Mouse (Mus musculus) midbrain, embryonic 16.5 days (tissue): ENCODE results near the gene Rnf169. TPM values are rescaled to one million over a fixed set of nuclear protein-coding genes. Genes with fewer than 3 reads are reported as not detected.

Experiments used
- ATAC-seq: fragments of 200-750 bp; cut with Nextera tagmentation; 2 replicates; pipeline ENCODE4 v1.8.0; 2017; ENCODE audit warnings: moderate TSS enrichment
- H3K27ac ChIP-seq: fragments of 300-500 bp; sonication (generic); 2 replicates; pipeline ENCODE4 v1.5.1; 2014; ENCODE audit warnings: mild to moderate bottlenecking, low read length, mixed read lengths
- H3K27me3 ChIP-seq: fragments of 300-500 bp; sonication (generic); 2 replicates; pipeline ENCODE4 v1.6.1; 2014; ENCODE audit warnings: low read depth, low read length, mixed read lengths; ENCODE audit not compliant: control insufficient read depth, insufficient read depth
- H3K36me3 ChIP-seq: fragments of 300-500 bp; sonication (generic); 2 replicates; pipeline ENCODE4 v1.6.1; 2014; ENCODE audit warnings: mild to moderate bottlenecking, low read length, moderate library complexity, mixed read lengths; ENCODE audit not compliant: control insufficient read depth, insufficient read depth
- H3K4me1 ChIP-seq: fragments of 300-500 bp; sonication (generic); 2 replicates; pipeline ENCODE4 v1.6.1; 2014; ENCODE audit warnings: mild to moderate bottlenecking, low read length, mixed read lengths; ENCODE audit not compliant: control insufficient read depth, insufficient read depth
- H3K4me2 ChIP-seq: fragments of 300-500 bp; sonication (generic); 2 replicates; pipeline ENCODE4 v1.6.1; 2014; ENCODE audit warnings: mild to moderate bottlenecking, low read length, mixed read lengths
- H3K4me3 ChIP-seq: fragments of 300-500 bp; sonication (generic); 2 replicates; pipeline ENCODE4 v1.5.1; 2014; ENCODE audit warnings: low read depth, mild to moderate bottlenecking, low read length, moderate library complexity, mixed read lengths
- H3K9ac ChIP-seq: fragments of 300-500 bp; sonication (generic); 2 replicates; pipeline ENCODE4 v1.6.1; 2014; ENCODE audit warnings: low read depth, low read length, mixed read lengths
- H3K9me3 ChIP-seq: fragments of 300-500 bp; sonication (generic); replicated peaks from 2 replicates; pipeline ENCODE4 v1.6.1; 2014; ENCODE audit warnings: mild to moderate bottlenecking, low read length, mixed read lengths; ENCODE audit not compliant: control insufficient read depth, poor library complexity, severe bottlenecking
- WGBS: fragments of 180-500 bp; shearing (Covaris S2); extraction: QIAGEN DNeasy Blood & Tissue Kit; methylation state at CpG from one replicate; pipeline ENCODE4 v1.1.7; 2014; 5-methylcytosine and 5-hydroxymethylcytosine counted together
- polyA plus RNA-seq: library from polyadenylated mRNA; unstranded; fragments of >200 nt; fragmentation: Nextera tagmentation; extraction: Ambion mirVana; gene quantifications from 2 replicates; pipeline ENCODE4 v1.2.1, GENCODE M21; 2015

The Rnf169 gene
- polyA plus RNA-seq, 1 experiment from 2014 or later: 4.4 TPM

DNA sequence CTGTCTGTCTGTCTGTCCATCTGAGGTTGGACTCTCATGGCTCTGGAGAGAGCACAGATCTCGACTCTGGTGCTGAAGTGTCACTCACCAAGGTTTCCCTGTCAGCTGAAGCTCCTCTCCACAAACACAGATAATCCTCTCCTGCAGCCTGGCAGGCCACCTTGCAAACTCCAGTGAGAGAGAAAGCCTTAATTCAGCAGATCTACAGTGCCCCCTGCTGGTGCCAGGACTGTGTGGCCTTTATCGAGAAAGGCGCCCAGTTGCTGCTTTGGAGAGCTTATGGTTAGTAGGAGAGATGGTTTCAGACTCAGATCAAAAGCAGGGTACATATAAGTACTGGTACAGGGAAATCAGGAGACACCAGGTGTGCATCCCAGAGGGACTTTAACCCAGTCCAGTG lies 103.9 kb downstream of the Rnf169 start:
- Histone ChIP-seq H3K4me1 (peaks cover 13% of the 10 kb centered on the region), H3K4me3 (no peak overlapping the region), H3K4me2 (no peak overlapping the region), H3K27me3 (no peaks in the 10 kb centered on the region), H3K36me3 (no peaks in the 10 kb centered on the region), H3K9me3 (no peaks in the 10 kb centered on the region), H3K27ac (no peak overlapping the region), H3K9ac (no peak overlapping the region)
- 3% methylated on average over 3 of the region's 3 CpGs for WGBS
- ATAC-seq: peak; percentile 78

DNA sequence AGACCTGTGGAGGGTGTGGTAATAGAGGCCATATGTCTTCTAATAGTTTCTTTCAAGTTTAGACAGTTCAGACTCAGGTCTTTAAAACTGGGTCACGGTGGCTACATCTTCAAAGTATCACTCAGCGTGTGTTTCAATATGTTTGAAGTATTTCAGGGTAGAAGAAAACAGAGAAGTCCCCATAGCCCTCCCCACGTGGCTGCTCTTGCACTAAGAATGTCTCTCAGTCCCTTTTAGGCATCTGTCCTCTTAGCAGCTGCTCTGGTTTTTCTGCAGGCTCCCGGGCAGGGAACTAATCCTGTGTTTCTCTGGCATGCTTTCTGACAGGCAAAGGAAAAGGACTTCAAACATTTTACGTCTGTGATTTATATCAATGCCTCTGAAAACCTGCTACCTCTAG lies 104.4 kb downstream of the Rnf169 start:
- H3K4me3 ChIP-seq: no peak overlapping the region
- no peak overlapping the region for H3K27ac ChIP-seq
- peaks cover 13% of the 10 kb centered on the region for H3K4me1 ChIP-seq
- H3K36me3 ChIP-seq: no peaks in the 10 kb centered on the region
- 34% methylated on average over 5 of the region's 5 CpGs for WGBS
- no peak overlapping the region for H3K9ac ChIP-seq
- H3K9me3 ChIP-seq: no peaks in the 10 kb centered on the region
- no peak overlapping the region for H3K4me2 ChIP-seq
- no peak for ATAC-seq
- no peaks in the 10 kb centered on the region for H3K27me3 ChIP-seq

DNA sequence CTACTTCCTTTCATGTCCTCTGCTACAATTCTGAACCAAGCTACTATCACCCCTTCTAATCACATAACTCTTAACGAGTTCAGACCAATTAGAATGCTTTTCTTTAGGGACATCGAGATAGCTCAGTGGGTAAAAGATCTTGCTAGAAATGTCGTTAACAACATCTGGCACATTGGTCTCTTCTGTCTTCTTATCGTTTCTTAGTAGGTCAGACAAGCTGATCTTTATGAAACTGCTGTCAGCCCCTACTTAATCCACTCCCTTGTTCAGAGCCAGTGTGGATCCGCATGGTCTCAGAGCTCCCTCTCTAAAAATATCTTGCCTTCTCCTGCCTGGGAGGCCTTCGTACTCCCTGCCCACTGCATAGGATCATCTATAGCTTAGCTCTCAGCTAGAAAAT lies 106.3 kb downstream of the Rnf169 start:
- ATAC-seq: no peak
- WGBS: 68% methylated on average over 6 of the region's 6 CpGs
- Histone ChIP-seq H3K4me1 (peaks cover 13% of the 10 kb centered on the region), H3K4me3 (no peak overlapping the region), H3K9ac (no peak overlapping the region), H3K36me3 (no peaks in the 10 kb centered on the region), H3K27me3 (no peaks in the 10 kb centered on the region), H3K9me3 (no peaks in the 10 kb centered on the region), H3K27ac (no peak overlapping the region), H3K4me2 (no peak overlapping the region)

Other genes starting within 250 kb of the Rnf169 start
- gene Olfr521, start 216.9 kb downstream of the Rnf169 start, polyA plus RNA-seq: not detected in 2 replicates
- gene Neu3, start 152.0 kb downstream of the Rnf169 start, polyA plus RNA-seq: 1.5 and 2.5 TPM in 2 replicates
- 1.1 and 1.3 TPM in 2 replicates for gene Xrra1, start 121.3 kb downstream of the Rnf169 start, polyA plus RNA-seq
- 286 and 308 TPM in 2 replicates for gene Spcs2, start 117.0 kb downstream of the Rnf169 start, polyA plus RNA-seq
- gene Chrdl2, start 25.7 kb upstream of the Rnf169 start, polyA plus RNA-seq: 0.12 and 0.48 TPM in 2 replicates
- gene Pold3, start 141.1 kb upstream of the Rnf169 start, polyA plus RNA-seq: 51.6 and 55.7 TPM in 2 replicates
- 15.4 and 18.2 TPM in 2 replicates for gene Lipt2, start 178.8 kb upstream of the Rnf169 start, polyA plus RNA-seq
- 0.56 and 0.79 TPM in 2 replicates for gene Kcne3, start 196.1 kb upstream of the Rnf169 start, polyA plus RNA-seq
- gene Pgm2l1, start 246.9 kb upstream of the Rnf169 start, polyA plus RNA-seq: 36.5 and 39.4 TPM in 2 replicates